Comparison of ENCODE assay signal across 8 mouse cellular contexts in the genomic region with DNA sequence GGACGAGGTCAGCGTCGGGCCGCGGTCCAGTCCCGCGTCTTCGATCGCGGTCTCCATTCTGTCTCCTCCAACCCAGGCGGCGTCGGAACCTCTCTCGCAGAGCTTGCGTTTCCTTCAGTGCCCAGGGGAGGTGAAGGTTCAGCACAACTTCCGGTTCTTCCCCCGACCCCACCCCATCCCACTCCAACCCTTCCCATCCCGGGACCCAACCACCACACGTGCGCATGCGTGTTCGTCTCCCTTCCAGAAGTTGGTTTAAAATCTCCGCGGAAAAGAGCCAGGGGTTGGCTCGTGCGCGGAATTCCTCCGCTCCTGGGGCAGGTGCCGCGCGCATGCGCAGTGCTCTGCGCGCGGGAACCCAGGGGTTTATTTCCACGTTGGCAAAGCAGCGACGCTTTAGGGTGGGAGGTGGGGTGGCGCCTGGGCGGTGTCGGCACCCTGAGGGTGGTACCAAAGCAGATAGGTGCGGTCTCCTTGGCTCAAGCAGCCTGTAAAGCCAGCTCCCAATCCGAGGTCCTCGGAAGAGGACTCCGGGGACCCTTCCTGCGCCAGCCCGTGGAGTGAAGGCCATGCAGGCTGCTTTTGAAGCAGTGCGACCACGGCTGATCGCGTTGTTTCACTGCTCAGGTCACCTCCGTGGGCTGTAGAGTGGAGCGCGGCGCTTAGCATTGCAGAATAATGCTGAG. TPM values are rescaled to one million over a fixed set of nuclear protein-coding genes. Genes with fewer than 3 reads are reported as not detected.
DNase-seq lines count a peak whose midpoint lies in the region; ATAC-seq and TF ChIP-seq lines count a peak whose summit lies in the region.

A gene (minus strand): TSS at position 145 of the 686 bp plus-strand sequence.

- H3K27ac ChIP-seq in forebrain, embryonic 15.5 days (replicated peaks): peak within 1 kb of the TSS; percentile 87

- peaks cover 15% of the 10 kb centered on the region for H3K4me1 ChIP-seq in G1E (ENCODE audit: insufficient read depth, low read depth, low read length)
- H3K4me1 ChIP-seq in forebrain, embryonic 15.5 days: peaks cover 18% of the 10 kb centered on the region
- H3K4me1 ChIP-seq in lung, adult 2 months (ENCODE audit: control insufficient read depth, insufficient read depth, low read length): no peaks in the 10 kb centered on the region; the same call in 1 of the 2 replicates

- TF ChIP-seq CTCF in G1E (IDR thresholded peaks at IDR 0.05; ENCODE audit: low read depth, low read length): no peak
- TF ChIP-seq CTCF in lung, adult 2 months (IDR thresholded peaks at IDR 0.05; ENCODE audit: insufficient read depth, low read length): no peak

- no peaks in the 10 kb centered on the region for H3K9me3 ChIP-seq in G1E (replicated peaks)
- no peaks in the 10 kb centered on the region for H3K9me3 ChIP-seq in forebrain, embryonic 15.5 days

- peak; percentile 95 for ATAC-seq in G1E (ENCODE audit: extremely low read depth, insufficient number of reproducible peaks, low FRiP score, poor library complexity, severe bottlenecking)
- ATAC-seq in forebrain, embryonic 15.5 days (replicated peaks): peak; percentile 98
- peak; percentile 87 for ATAC-seq in neutrophil, adult 5-6 weeks (ENCODE audit: extremely low read depth, insufficient number of reproducible peaks, low FRiP score, poor library complexity, severe bottlenecking)

- H3K36me3 ChIP-seq in G1E (replicated peaks): peaks cover 23% of the 10 kb centered on the region
- H3K36me3 ChIP-seq in forebrain, embryonic 15.5 days: peaks cover 5% of the 10 kb centered on the region; the same call in 1 of the 2 replicates

- H3K4me3 ChIP-seq in G1E (ENCODE audit: low read depth, low read length): peak within 1 kb of the TSS; percentile 97
- H3K4me3 ChIP-seq in forebrain, embryonic 15.5 days: peak within 1 kb of the TSS; percentile 96
- H3K4me3 ChIP-seq in lung, adult 2 months (replicated peaks; ENCODE audit: extremely low read depth, low read depth, low read length): peak within 1 kb of the TSS; percentile 91

- H3K9ac ChIP-seq in forebrain, embryonic 15.5 days (replicated peaks): peak within 1 kb of the TSS; percentile 88

- peaks cover 8% of the 10 kb centered on the region; the same call in 1 of the 2 replicates for H3K27me3 ChIP-seq in G1E (ENCODE audit: insufficient read depth, low read length)
- no peaks in the 10 kb centered on the region; the same call in 1 of the 2 replicates for H3K27me3 ChIP-seq in forebrain, embryonic 15.5 days

- peak; percentile 88 for DNase-seq in G1E (ENCODE audit: low spot score)
- peak; percentile 97 for DNase-seq in cerebellum, adult 11-12 months
- DNase-seq in heart, postnatal 25 days (ENCODE audit: low spot score): peak; percentile 88
- peak; percentile 93 to 95 for DNase-seq in layer of hippocampus, adult 18-20 months (ENCODE audit: low spot score in 2 of 2)
- peak; percentile 88 for DNase-seq in lung, adult 2 months
- DNase-seq in thymus, postnatal 0 days (ENCODE audit: low spot score): peak; percentile 90

- intact Hi-C loops in heart, postnatal 25 days (cut with DNase I): loop anchor here (2.0 to 5.0 kb wide), 2 partner anchors 48 to 195 kb away; a partner anchor contains a TSS

- peak within 1 kb of the TSS; percentile 91 for H3K4me2 ChIP-seq in forebrain, embryonic 15.5 days (replicated peaks)

- peak; percentile 51; the same call in 1 of the 2 replicates for TF ChIP-seq POLR2A in lung, adult 2 months (IDR thresholded peaks at IDR 0.05; ENCODE audit: borderline replicate concordance, extremely low read depth, low read depth, low read length)

- WGBS in forebrain, embryonic 15.5 days: under 1% methylated on average over 55 of the region's 55 CpGs
- WGBS in lung, adult 2 months: under 1% methylated on average over 55 of the region's 55 CpGs

RNA-seq across cellular contexts. Expression of the gene that starts here (rescaled TPM):
- 17.2 and 17.8 TPM in 2 replicates for total RNA-seq in G1E (2014; fragmentation: Nextera tagmentation)
- total RNA-seq in G1E (2017): 8.0 and 16.0 TPM in 2 replicates
- 13.0 and 15.2 TPM in 2 replicates for polyA plus RNA-seq in G1E (2012)
- polyA plus RNA-seq in forebrain, embryonic 15.5 days (2015; fragmentation: Nextera tagmentation; extraction: Ambion mirVana): 21.9 and 24.2 TPM in 2 replicates
- 10 to 100 TPM; 10.9 to 11.0 TPM for total RNA-seq in heart, postnatal 25 days (2021)
- total RNA-seq in layer of hippocampus, adult 18-20 months (2021): 10 to 100 TPM; 32.4 to 33.3 TPM
- polyA plus RNA-seq in lung, adult 2 months (2012; rRNA removed): 4.0 and 5.2 TPM in 2 replicates
- total RNA-seq in neutrophil, adult 5-6 weeks (2017): 6.6 and 7.2 TPM in 2 replicates
- polyA plus RNA-seq in thymus, postnatal 0 days (2015; fragmentation: Nextera tagmentation; extraction: Ambion mirVana): 16.7 and 16.8 TPM in 2 replicates

Comparison
In these comparisons a context has a peak if more than half of its experiments do, and no peak if none do; other contexts are left out.
1. Peak in every context shown above with its lines: DNase-seq, ATAC-seq, H3K4me3 ChIP-seq and H3K27ac ChIP-seq.